Mouse (Mus musculus) embryonic facial prominence, embryonic 11.5 days (tissue): ENCODE data around the gene 4930404N11Rik. TPM values are rescaled to one million over a fixed set of nuclear protein-coding genes. Genes with fewer than 3 reads are reported as not detected.
A peak's percentile ranks its signal among the peaks of the same experiment; 100 is the strongest.

Source experiments
- ATAC-seq: fragments of 200-750 bp; cut with Nextera tagmentation; replicated peaks from 2 replicates; pipeline ENCODE4 v1.8.0; 2017; ENCODE audit warnings: low read depth; ENCODE audit not compliant: insufficient number of reproducible peaks, low FRiP score, low TSS enrichment
- DNase-seq: peaks from one replicate; pipeline ENCODE4 v3.0.0-alpha.2; 2015; ENCODE audit warnings: low spot score
- H3K27ac ChIP-seq: fragments of 300-500 bp; sonication (generic); replicated peaks from 2 replicates; pipeline ENCODE4 v1.5.1; 2014; ENCODE audit warnings: mild to moderate bottlenecking, low read depth, low read length, control low read depth
- H3K27me3 ChIP-seq: fragments of 300-500 bp; sonication (generic); 2 replicates; pipeline ENCODE4 v1.6.1; 2014; ENCODE audit warnings: mild to moderate bottlenecking, low read length, moderate library complexity, mixed read lengths; ENCODE audit not compliant: control insufficient read depth, insufficient read depth
- H3K36me3 ChIP-seq: fragments of 300-500 bp; sonication (generic); replicated peaks from 2 replicates; pipeline ENCODE4 v1.6.1; 2014; ENCODE audit warnings: low read depth, mild to moderate bottlenecking, low read length, moderate library complexity, mixed read lengths; ENCODE audit not compliant: control insufficient read depth, insufficient read depth
- H3K4me1 ChIP-seq: fragments of 300-500 bp; sonication (generic); 2 replicates; pipeline ENCODE4 v1.6.1; 2014; ENCODE audit warnings: low read length, mixed read lengths; ENCODE audit not compliant: control insufficient read depth, insufficient read depth
- H3K4me2 ChIP-seq: fragments of 300-500 bp; sonication (generic); 2 replicates; pipeline ENCODE4 v1.6.1; 2014; ENCODE audit warnings: low read depth, mild to moderate bottlenecking, control low read depth, low read length, moderate library complexity
- H3K4me3 ChIP-seq: fragments of 300-500 bp; sonication (generic); 2 replicates; pipeline ENCODE4 v1.5.1; 2014; ENCODE audit warnings: low read depth, low read length, control low read depth
- H3K9ac ChIP-seq: fragments of 300-500 bp; sonication (generic); replicated peaks from 2 replicates; pipeline ENCODE4 v1.6.1; 2014; ENCODE audit warnings: mild to moderate bottlenecking, control low read depth, low read length
- H3K9me3 ChIP-seq: fragments of 300-500 bp; sonication (generic); replicated peaks from 2 replicates; pipeline ENCODE4 v1.6.1; 2016; ENCODE audit warnings: mild to moderate bottlenecking, low read length, inconsistent platforms, mixed read lengths; ENCODE audit not compliant: control insufficient read depth
- WGBS: fragments of 180-500 bp; shearing (Covaris S2); extraction: QIAGEN DNeasy Blood & Tissue Kit; methylation state at CpG from one replicate; pipeline ENCODE4 v1.1.7; 2014; 5-methylcytosine and 5-hydroxymethylcytosine counted together
- polyA plus RNA-seq: library from polyadenylated mRNA; unstranded; fragments of >200 nt; fragmentation: Nextera tagmentation; extraction: Ambion mirVana; gene quantifications from 2 replicates; pipeline ENCODE4 v1.2.1, GENCODE M21; 2014

4930404N11Rik gene
- polyA plus RNA-seq, 1 experiment from 2014 or later, result not detected

GRCm38 (mm10) chr10:81392781-81393185 is 27.2 kb upstream of the 4930404N11Rik start, which contains the start of gene Smim24:
Smim24 (plus strand) TSS chr10:81393051.
- Histone ChIP-seq H3K27me3 (no peaks in the 10 kb centered on the region), H3K4me3 (peak within 1 kb of the TSS; percentile 2; the same call in 1 of the 2 replicates), H3K4me2 (peak within 1 kb of the TSS; percentile 24; the same call in 1 of the 2 replicates), H3K27ac (no peak within 1 kb of the TSS), H3K9ac (peak within 1 kb of the TSS; percentile 39), H3K4me1 (no peaks in the 10 kb centered on the region; the same call in 1 of the 2 replicates), H3K9me3 (no peaks in the 10 kb centered on the region), H3K36me3 (peaks cover 4% of the 10 kb centered on the region; the same call in 1 of the 2 replicates)
- DNase-seq (no peak), ATAC-seq (no peak)
- 66% methylated on average over 14 of the region's 14 CpGs for WGBS

- ATAC-seq, result no peak
- H3K27ac ChIP-seq, result no peak overlapping the region
- 80% methylated on average over 6 of the region's 6 CpGs for WGBS
- no peak overlapping the region for H3K4me3 ChIP-seq
- H3K36me3 ChIP-seq, result peaks cover 7% of the 10 kb centered on the region
- H3K4me1 ChIP-seq, result no peaks in the 10 kb centered on the region; the same call in 1 of the 2 replicates
- no peaks in the 10 kb centered on the region for H3K27me3 ChIP-seq
- H3K4me2 ChIP-seq, result no peak overlapping the region
- DNase-seq, result no peak
- no peak overlapping the region for H3K9ac ChIP-seq
- H3K9me3 ChIP-seq, result no peaks in the 10 kb centered on the region
Observed at GRCm38 (mm10) chr10:81392270-81392669, 26.7 kb upstream of the 4930404N11Rik start.

- Histone ChIP-seq H3K9me3 (no peaks in the 10 kb centered on the region), H3K4me2 (no peak overlapping the region), H3K4me1 (no peaks in the 10 kb centered on the region; the same call in 1 of the 2 replicates), H3K36me3 (peaks cover 7% of the 10 kb centered on the region), H3K27ac (no peak overlapping the region), H3K27me3 (no peaks in the 10 kb centered on the region), H3K9ac (no peak overlapping the region), H3K4me3 (no peak overlapping the region)
- no peak for ATAC-seq
- 88% methylated on average over 13 of the region's 13 CpGs for WGBS
- no peak for DNase-seq
Observed at GRCm38 (mm10) chr10:81390678-81390965, 25.0 kb upstream of the 4930404N11Rik start.

DNA sequence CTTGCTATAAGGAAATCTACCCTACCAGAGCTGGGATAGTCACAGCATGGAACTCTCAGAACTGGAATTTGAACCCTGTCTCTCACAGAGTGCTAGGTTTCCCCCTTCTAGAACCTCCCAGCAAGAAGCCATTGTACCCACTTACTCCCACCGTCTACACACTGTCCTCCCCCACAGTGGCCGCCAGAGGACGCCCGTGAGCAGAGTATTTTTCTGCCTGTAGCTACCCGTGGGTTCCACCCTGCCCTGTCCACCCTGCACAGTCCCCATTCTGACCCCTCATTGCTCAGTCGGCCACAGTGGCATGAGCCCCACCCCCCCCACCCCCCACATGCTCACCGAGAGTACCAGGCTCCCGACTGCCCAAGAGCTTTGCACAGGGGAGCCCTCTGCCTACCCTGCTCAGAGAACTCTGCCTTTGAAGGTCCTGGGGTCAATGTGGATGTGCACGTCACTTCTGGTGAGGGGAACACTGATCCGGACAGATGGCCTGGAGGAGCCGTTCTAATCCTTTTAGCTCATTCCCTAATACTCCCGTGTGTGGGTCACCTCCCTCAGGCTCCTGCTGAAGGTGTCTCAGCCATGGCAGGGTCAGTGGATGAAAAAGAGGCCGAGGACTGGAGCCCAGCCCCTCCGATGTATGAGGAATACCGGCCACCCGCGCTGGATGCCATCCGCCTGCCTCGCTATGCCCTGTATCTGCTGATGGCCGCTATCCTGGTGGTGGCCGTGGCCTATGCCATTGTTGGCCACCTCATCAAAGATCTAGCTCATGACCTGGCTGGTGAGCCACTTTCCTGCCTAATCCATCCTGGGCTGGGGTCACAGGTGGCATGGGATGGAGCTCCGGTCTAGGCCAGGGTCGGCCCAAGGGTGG is 24.4 kb upstream of the 4930404N11Rik start:
- Histone ChIP-seq H3K27me3 (no peaks in the 10 kb centered on the region), H3K27ac (no peak overlapping the region), H3K9ac (no peak overlapping the region), H3K9me3 (no peaks in the 10 kb centered on the region), H3K4me2 (no peak overlapping the region), H3K4me1 (no peaks in the 10 kb centered on the region; the same call in 1 of the 2 replicates), H3K4me3 (no peak overlapping the region), H3K36me3 (peaks cover 7% of the 10 kb centered on the region)
- peak; percentile 59 for DNase-seq
- peak; percentile 20 for ATAC-seq
- 62% methylated on average over 23 of the region's 23 CpGs for WGBS

DNA sequence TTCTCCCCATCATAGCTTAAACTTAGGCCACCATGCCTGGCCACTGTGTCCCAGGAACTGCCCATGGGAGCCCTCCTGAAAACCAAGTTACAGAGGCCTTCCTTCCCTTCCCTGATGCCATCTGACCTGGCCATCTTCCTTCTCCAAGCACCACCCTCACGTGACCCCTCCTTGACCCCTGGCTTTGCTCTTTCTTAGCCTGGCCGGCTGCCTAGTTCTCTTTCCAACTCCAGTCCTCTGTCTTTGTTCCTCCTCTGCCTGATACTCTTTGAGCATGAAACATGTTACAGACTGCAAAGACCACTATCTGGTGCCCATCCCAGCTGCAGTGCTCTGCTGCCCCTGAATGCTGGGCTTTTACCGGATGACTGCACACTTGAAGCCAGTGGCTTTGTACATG is 23.8 kb upstream of the 4930404N11Rik start:
- H3K9ac ChIP-seq, result no peak overlapping the region
- no peaks in the 10 kb centered on the region; the same call in 1 of the 2 replicates for H3K4me1 ChIP-seq
- no peaks in the 10 kb centered on the region for H3K27me3 ChIP-seq
- H3K36me3 ChIP-seq, result peaks cover 7% of the 10 kb centered on the region
- DNase-seq (no peak), ATAC-seq (no peak)
- H3K9me3 ChIP-seq, result no peaks in the 10 kb centered on the region
- H3K4me2 ChIP-seq, result no peak overlapping the region
- H3K27ac ChIP-seq, result no peak overlapping the region
- no peak overlapping the region for H3K4me3 ChIP-seq
- WGBS, result 70% methylated on average over 3 of the region's 3 CpGs

GRCm38 (mm10) chr10:81388505-81389055 is 23.0 kb upstream of the 4930404N11Rik start, which contains the start of gene Gm48552:
Gm48552 (plus strand) TSS chr10:81389005.
- no peaks in the 10 kb centered on the region; the same call in 1 of the 2 replicates for H3K4me1 ChIP-seq
- H3K4me2 ChIP-seq, result no peak within 1 kb of the TSS
- DNase-seq, result no peak
- H3K9me3 ChIP-seq, result no peaks in the 10 kb centered on the region
- H3K27me3 ChIP-seq, result no peaks in the 10 kb centered on the region
- H3K27ac ChIP-seq, result no peak within 1 kb of the TSS
- H3K4me3 ChIP-seq, result no peak within 1 kb of the TSS
- no peak within 1 kb of the TSS for H3K9ac ChIP-seq
- WGBS, result 91% methylated on average over 5 of the region's 5 CpGs
- H3K36me3 ChIP-seq, result peaks cover 7% of the 10 kb centered on the region
- no peak for ATAC-seq

DNA sequence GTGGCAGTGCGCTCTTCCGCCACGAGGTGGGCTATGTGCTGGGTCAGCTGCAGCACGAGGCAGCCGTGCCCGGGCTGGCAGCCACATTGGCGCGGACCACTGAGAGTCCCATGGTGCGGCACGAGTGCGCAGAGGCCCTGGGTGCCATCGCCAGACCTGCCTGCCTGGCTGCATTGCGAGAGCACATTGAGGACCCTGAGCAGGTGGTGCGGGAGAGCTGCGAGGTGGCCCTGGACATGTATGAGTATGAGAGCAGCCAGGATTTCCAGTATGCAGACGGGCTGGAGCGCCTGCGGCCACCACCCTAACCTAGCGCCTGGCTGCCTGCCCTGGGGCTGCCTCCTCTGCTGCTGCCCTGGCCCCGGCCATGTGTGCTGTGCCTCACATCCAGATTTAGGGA is 22.1 kb upstream of the 4930404N11Rik start:
- Histone ChIP-seq H3K27me3 (no peaks in the 10 kb centered on the region), H3K9ac (no peak overlapping the region), H3K4me3 (no peak overlapping the region), H3K36me3 (peaks cover 7% of the 10 kb centered on the region), H3K27ac (no peak overlapping the region), H3K4me1 (no peaks in the 10 kb centered on the region), H3K9me3 (no peaks in the 10 kb centered on the region), H3K4me2 (no peak overlapping the region)
- 91% methylated on average over 20 of the region's 20 CpGs for WGBS
- ATAC-seq, result no peak
- no peak for DNase-seq
